Mouse (Mus musculus) liver, embryonic 14.5 days (tissue): Measurements from ENCODE around the gene Tmem38a.

Source experiments
- CTCF ChIP-seq: IDR thresholded peaks from 2 replicates; pipeline ENCODE4 v1.5.1; 2016; ENCODE audit warnings: antibody characterized with exemption, low read depth, control low read depth
- EP300 ChIP-seq: IDR thresholded peaks from 2 replicates; pipeline ENCODE4 v1.6.1; 2016; ENCODE audit warnings: antibody characterized with exemption, low read depth

DNA sequence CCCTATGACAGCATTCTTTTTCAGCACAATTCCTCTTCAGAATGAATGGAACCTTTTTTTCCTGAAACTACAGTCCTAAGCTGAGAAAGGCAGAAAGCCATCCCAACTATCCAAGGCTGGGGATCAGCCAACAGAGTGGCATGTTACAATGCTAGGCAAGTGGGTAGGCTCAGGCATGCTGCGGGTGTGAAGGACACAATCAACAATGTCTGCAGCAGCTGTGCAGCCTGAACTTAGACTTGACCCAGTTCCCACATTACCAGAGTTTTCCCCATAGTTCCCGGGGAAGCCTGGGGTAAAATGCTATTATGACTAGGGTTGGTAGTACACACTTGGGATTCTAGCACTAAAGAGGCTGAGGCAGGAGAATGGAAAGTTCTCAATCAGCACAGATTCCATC lies 5.9 kb upstream of the Tmem38a start:
- TF ChIP-seq CTCF: no peak
- no peak for TF ChIP-seq EP300
